Mouse (Mus musculus) central nervous system, embryonic 18 days (tissue): ENCODE data around the gene Dcpp3. TPM values are rescaled to one million over a fixed set of nuclear protein-coding genes. Genes with fewer than 3 reads are reported as not detected.

Experiments used
- polyA plus RNA-seq: library from polyadenylated mRNA; depleted of rRNA; stranded (reverse); fragments of >200 nt; gene quantifications from 2 replicates; pipeline ENCODE4 v1.2.3, GENCODE M21; 2012; rRNA removed

Gene Dcpp3
- polyA plus RNA-seq = not detected in 2 replicates

GRCm38 (mm10) chr17:23917158-23917557 lies at the start of gene Dcpp3:
Dcpp3 (plus strand) TSS chr17:23917458.

GRCm38 (mm10) chr17:23867756-23868155 lies 49.5 kb upstream of the Dcpp3 start, which contains the start of gene Prss21:
Prss21 (plus strand) TSS chr17:23868056.

GRCm38 (mm10) chr17:23880576-23880975 lies 36.7 kb upstream of the Dcpp3 start, which contains the start of the genes Dcpp1 and Dcpp2:
Dcpp1 (plus strand) TSS chr17:23880876.
Dcpp2 (plus strand) TSS chr17:23880880.

GRCm38 (mm10) chr17:23941372-23941771 lies 24.1 kb downstream of the Dcpp3 start, which contains the start of gene Sbp:
Sbp (plus strand) TSS chr17:23941672.

GRCm38 (mm10) chr17:23955174-23955573 lies 37.9 kb downstream of the Dcpp3 start, which contains the start of gene Sbpl:
Sbpl (minus strand) TSS chr17:23955274.

Other genes starting within 250 kb of the Dcpp3 start
- 86.9 and 88.9 TPM in 2 replicates for gene Hcfc1r1, start 243.9 kb upstream of the Dcpp3 start, polyA plus RNA-seq
- 28.9 and 33.0 TPM in 2 replicates for gene Thoc6, start 243.6 kb upstream of the Dcpp3 start, polyA plus RNA-seq
- gene Tnfrsf12a, start 240.0 kb upstream of the Dcpp3 start, polyA plus RNA-seq = 2.5 and 3.4 TPM in 2 replicates
- gene Cldn6, start 238.2 kb upstream of the Dcpp3 start, polyA plus RNA-seq = 0.54 and 0.72 TPM in 2 replicates
- 0.40 and 0.47 TPM in 2 replicates for gene Cldn9, start 233.4 kb upstream of the Dcpp3 start, polyA plus RNA-seq
- gene 1520401A03Rik, start 194.7 kb upstream of the Dcpp3 start, polyA plus RNA-seq = 0.17 and 0.32 TPM in 2 replicates
- 19.8 and 20.8 TPM in 2 replicates for gene Pkmyt1, start 191.1 kb upstream of the Dcpp3 start, polyA plus RNA-seq
- gene Paqr4, start 176.6 kb upstream of the Dcpp3 start, polyA plus RNA-seq = 33.9 and 34.7 TPM in 2 replicates
- gene Kremen2, start 171.6 kb upstream of the Dcpp3 start, polyA plus RNA-seq = 1.3 and 1.6 TPM in 2 replicates
- gene Flywch1, start 145.9 kb upstream of the Dcpp3 start, polyA plus RNA-seq = 80.5 and 83.9 TPM in 2 replicates
- 46.4 and 59.7 TPM in 2 replicates for gene Flywch2, start 131.4 kb upstream of the Dcpp3 start, polyA plus RNA-seq
- gene Srrm2, start 126.9 kb upstream of the Dcpp3 start, polyA plus RNA-seq = 446 and 518 TPM in 2 replicates
- gene Elob, start 88.3 kb upstream of the Dcpp3 start, polyA plus RNA-seq = 883 and 917 TPM in 2 replicates
- gene Prss33, start 81.4 kb upstream of the Dcpp3 start, polyA plus RNA-seq = 0.26 and 0.27 TPM in 2 replicates
- gene Prss32, start 73.6 kb upstream of the Dcpp3 start, polyA plus RNA-seq = 1.6 and 1.8 TPM in 2 replicates
- gene Prss41, start 73.3 kb upstream of the Dcpp3 start, polyA plus RNA-seq = 1.6 and 1.7 TPM in 2 replicates
- not detected in 2 replicates for gene Prss21, start 49.4 kb upstream of the Dcpp3 start, polyA plus RNA-seq
- gene Dcpp1, start 36.6 kb upstream of the Dcpp3 start, polyA plus RNA-seq = not detected in 2 replicates
- not detected in 2 replicates for gene Dcpp2, start 36.6 kb upstream of the Dcpp3 start, polyA plus RNA-seq
- not detected in 2 replicates for gene Sbp, start 24.2 kb downstream of the Dcpp3 start, polyA plus RNA-seq
- not detected in 2 replicates for gene Sbpl, start 37.8 kb downstream of the Dcpp3 start, polyA plus RNA-seq
- 0.45 and 0.56 TPM in 2 replicates for gene Prss30, start 63.1 kb downstream of the Dcpp3 start, polyA plus RNA-seq
- 3.5 TPM in 1 of 2 replicates, not detected in the other for gene Prss22, start 80.6 kb downstream of the Dcpp3 start, polyA plus RNA-seq
- 11.0 TPM in 1 of 2 replicates, not detected in the other for gene Prss27, start 120.7 kb downstream of the Dcpp3 start, polyA plus RNA-seq
- gene Kctd5, start 156.0 kb downstream of the Dcpp3 start, polyA plus RNA-seq = 76.6 and 78.1 TPM in 2 replicates
- gene Pdpk1, start 233.5 kb downstream of the Dcpp3 start, polyA plus RNA-seq = 28.3 and 29.4 TPM in 2 replicates
- 28.0 and 29.8 TPM in 2 replicates for gene Amdhd2, start 246.3 kb downstream of the Dcpp3 start, polyA plus RNA-seq